Mouse (Mus musculus): ENCODE results near the gene Errfi1. TPM values are rescaled to one million over a fixed set of nuclear protein-coding genes. Genes with fewer than 3 reads are reported as not detected.

Gene Errfi1
- polyA plus RNA-seq, 2 experiments, result 20.2 to 27.2 TPM

DNA sequence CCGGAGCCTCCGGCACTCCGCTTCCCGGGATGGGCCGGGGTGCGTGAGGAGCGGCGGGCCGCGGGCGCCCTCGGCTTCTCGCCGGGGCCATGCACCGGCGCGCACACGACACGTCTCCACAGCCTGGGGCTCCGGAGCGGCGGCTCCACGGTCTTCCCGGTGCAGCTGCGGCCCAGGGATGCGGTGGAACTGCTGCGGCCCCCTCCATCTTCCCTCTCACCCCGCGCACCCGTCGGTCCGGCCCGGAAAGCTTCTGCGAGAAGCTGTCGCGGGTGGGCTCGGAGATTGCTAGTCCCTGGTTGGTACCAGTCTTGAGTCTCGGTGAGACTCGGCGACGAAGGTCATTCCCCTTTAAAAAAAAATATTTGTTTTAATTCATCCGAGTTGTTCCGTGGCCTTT, 1.6 kb downstream of the Errfi1 start:
- H3K27ac ChIP-seq (replicated peaks; ENCODE audit: low read depth, low read length), result peak overlapping the region; percentile 98
- H3K9ac ChIP-seq (ENCODE audit: low read depth, low read length, severe bottlenecking), result peak overlapping the region; percentile 94
- WGBS, result 2% methylated on average over 30 of the region's 43 CpGs
- no peak; the same call in 1 of the 2 replicates for ATAC-seq (ENCODE audit: low FRiP score, low read depth)
- H3K4me2 ChIP-seq (replicated peaks; ENCODE audit: low read depth, low read length, severe bottlenecking), result peak overlapping the region; percentile 61
- H3K4me3 ChIP-seq (replicated peaks; ENCODE audit: low read length), result peak overlapping the region; percentile 85
- no peak for TF ChIP-seq POLR2A (IDR thresholded peaks at IDR 0.05; ENCODE audit: borderline replicate concordance, extremely low read depth, insufficient read depth, insufficient read length)
- no peak for DNase-seq (ENCODE audit: low spot score)
- peaks cover 11% of the 10 kb centered on the region for H3K4me1 ChIP-seq (ENCODE audit: control insufficient read depth, insufficient read depth, low read length)
- no peaks in the 10 kb centered on the region for H3K36me3 ChIP-seq (ENCODE audit: control insufficient read depth, insufficient read depth, low read length)
- no peaks in the 10 kb centered on the region for H3K9me3 ChIP-seq (ENCODE audit: control insufficient read depth, low read length)
- no peaks in the 10 kb centered on the region for H3K27me3 ChIP-seq (ENCODE audit: control insufficient read depth, insufficient read depth, low read length)

DNA sequence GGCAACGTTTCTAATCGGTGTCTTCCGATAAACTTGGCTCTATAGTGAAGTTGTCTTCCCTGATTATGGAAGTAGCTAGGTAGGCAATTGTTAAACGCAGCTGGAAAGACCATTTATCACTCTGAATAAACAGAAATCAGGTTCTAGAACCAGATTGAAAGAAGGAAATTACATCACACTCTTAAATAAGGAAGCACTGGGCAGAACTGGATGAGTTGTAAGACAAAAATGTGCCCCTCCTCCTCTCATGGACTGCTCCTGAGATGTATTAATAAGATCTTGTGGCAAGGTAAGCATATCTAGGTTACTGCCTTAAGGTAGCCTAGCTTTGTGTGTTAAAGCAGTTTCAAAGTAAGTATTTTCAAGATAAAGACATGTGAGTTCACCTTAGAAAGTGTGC, 6.8 kb downstream of the Errfi1 start:
- 82% methylated on average over 4 of the region's 4 CpGs for WGBS
- ATAC-seq (ENCODE audit: low FRiP score, low read depth) (no peak), DNase-seq (ENCODE audit: low spot score) (no peak)
- Histone ChIP-seq H3K4me2 (replicated peaks; ENCODE audit: low read depth, low read length, severe bottlenecking) (no peak overlapping the region), H3K27me3 (ENCODE audit: control insufficient read depth, insufficient read depth, low read length) (no peaks in the 10 kb centered on the region), H3K27ac (replicated peaks; ENCODE audit: low read depth, low read length) (no peak overlapping the region), H3K4me3 (replicated peaks; ENCODE audit: low read length) (no peak overlapping the region), H3K9me3 (ENCODE audit: control insufficient read depth, low read length) (no peaks in the 10 kb centered on the region), H3K36me3 (ENCODE audit: control insufficient read depth, insufficient read depth, low read length) (peaks cover under 1% of the 10 kb centered on the region; the same call in 1 of the 2 replicates), H3K4me1 (ENCODE audit: control insufficient read depth, insufficient read depth, low read length) (peaks cover 11% of the 10 kb centered on the region), H3K9ac (ENCODE audit: low read depth, low read length, severe bottlenecking) (no peak overlapping the region)
- no peak for TF ChIP-seq POLR2A (IDR thresholded peaks at IDR 0.05; ENCODE audit: borderline replicate concordance, extremely low read depth, insufficient read depth, insufficient read length)

DNA sequence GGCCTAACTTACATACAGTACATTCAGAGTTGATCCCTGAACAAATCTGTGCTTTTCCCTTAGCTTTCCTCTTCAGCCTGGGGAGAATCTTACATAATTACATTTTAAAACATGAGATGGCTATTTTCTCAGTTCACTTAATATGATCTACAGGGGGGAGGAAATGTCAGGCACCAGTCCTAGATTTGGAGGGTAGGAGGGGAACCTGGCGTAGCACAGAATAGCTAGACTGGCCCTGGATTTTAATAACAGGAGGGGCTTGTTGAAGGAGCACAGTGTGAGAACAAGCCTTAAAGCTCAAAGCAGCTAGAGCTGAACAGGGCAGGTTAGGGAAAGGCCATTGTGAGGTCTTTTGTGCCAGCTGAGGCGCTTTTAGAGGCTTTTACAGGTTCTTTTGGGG, 7.4 kb downstream of the Errfi1 start:
- WGBS, result 78% methylated on average over 2 of the region's 2 CpGs
- no peak for DNase-seq (ENCODE audit: low spot score)
- ATAC-seq (ENCODE audit: low FRiP score, low read depth), result no peak
- H3K36me3 ChIP-seq (ENCODE audit: control insufficient read depth, insufficient read depth, low read length), result peaks cover 7% of the 10 kb centered on the region
- H3K9ac ChIP-seq (ENCODE audit: low read depth, low read length, severe bottlenecking), result no peak overlapping the region
- H3K4me1 ChIP-seq (ENCODE audit: control insufficient read depth, insufficient read depth, low read length), result peaks cover 11% of the 10 kb centered on the region
- no peak for TF ChIP-seq POLR2A (IDR thresholded peaks at IDR 0.05; ENCODE audit: borderline replicate concordance, extremely low read depth, insufficient read depth, insufficient read length)
- H3K27ac ChIP-seq (replicated peaks; ENCODE audit: low read depth, low read length), result no peak overlapping the region
- H3K4me2 ChIP-seq (replicated peaks; ENCODE audit: low read depth, low read length, severe bottlenecking), result no peak overlapping the region
- H3K27me3 ChIP-seq (ENCODE audit: control insufficient read depth, insufficient read depth, low read length), result no peaks in the 10 kb centered on the region
- no peaks in the 10 kb centered on the region for H3K9me3 ChIP-seq (ENCODE audit: control insufficient read depth, low read length)
- no peak overlapping the region for H3K4me3 ChIP-seq (replicated peaks; ENCODE audit: low read length)

DNA sequence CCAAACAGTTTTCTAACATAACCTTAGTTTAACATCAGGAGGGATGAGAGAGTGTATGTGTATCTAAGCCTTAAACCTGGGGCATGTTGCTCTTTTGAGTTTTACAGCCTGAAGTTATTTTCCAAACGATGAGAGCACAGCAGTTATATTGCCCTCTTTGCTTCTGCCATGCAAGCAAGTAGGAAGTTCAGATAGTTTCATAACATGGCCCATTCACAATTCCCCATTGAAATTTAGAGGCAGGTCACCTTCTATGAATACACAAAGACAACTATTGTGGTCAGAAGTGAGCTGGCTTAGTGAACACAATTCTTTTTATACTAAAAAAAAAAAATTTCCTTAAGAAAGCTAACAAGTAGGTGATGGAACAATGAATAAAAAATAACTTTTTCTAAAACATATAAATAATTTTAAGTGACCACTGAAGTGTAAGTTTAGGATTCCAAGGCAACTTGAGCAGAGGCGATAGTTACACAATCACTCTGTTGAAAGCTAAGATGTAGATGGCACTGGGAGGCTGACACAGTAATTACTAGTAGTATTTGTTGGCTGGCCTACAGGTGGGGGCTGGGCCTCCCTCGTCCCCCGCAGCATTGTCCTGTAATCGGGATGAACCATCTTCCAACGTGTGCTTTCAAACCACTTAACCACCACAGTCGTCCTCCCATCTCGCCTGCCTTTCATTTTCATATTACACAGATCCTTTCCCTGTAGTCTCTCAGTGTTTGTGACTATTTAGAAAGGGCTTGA, 9.1 kb downstream of the Errfi1 start:
- ATAC-seq (ENCODE audit: low FRiP score, low read depth), result no peak
- DNase-seq (ENCODE audit: low spot score), result no peak
- Histone ChIP-seq H3K4me2 (replicated peaks; ENCODE audit: low read depth, low read length, severe bottlenecking) (no peak overlapping the region), H3K27ac (replicated peaks; ENCODE audit: low read depth, low read length) (no peak overlapping the region), H3K9ac (ENCODE audit: low read depth, low read length, severe bottlenecking) (no peak overlapping the region), H3K9me3 (ENCODE audit: control insufficient read depth, low read length) (no peaks in the 10 kb centered on the region), H3K36me3 (ENCODE audit: control insufficient read depth, insufficient read depth, low read length) (peaks cover 22% of the 10 kb centered on the region), H3K4me1 (ENCODE audit: control insufficient read depth, insufficient read depth, low read length) (0 out of 2 replicates have a peak, but pooled peaks cover under 1% of the 10 kb centered on the region), H3K27me3 (ENCODE audit: control insufficient read depth, insufficient read depth, low read length) (no peaks in the 10 kb centered on the region), H3K4me3 (replicated peaks; ENCODE audit: low read length) (no peak overlapping the region)
- no peak for TF ChIP-seq POLR2A (IDR thresholded peaks at IDR 0.05; ENCODE audit: borderline replicate concordance, extremely low read depth, insufficient read depth, insufficient read length)
- 54% methylated on average over 8 of the region's 8 CpGs for WGBS

GRCm38 (mm10) chr4:150865371-150865770, 11.7 kb downstream of the Errfi1 start:
- H3K4me3 ChIP-seq (replicated peaks; ENCODE audit: low read length), result no peak overlapping the region
- H3K4me1 ChIP-seq (ENCODE audit: control insufficient read depth, insufficient read depth, low read length), result peaks cover 2% of the 10 kb centered on the region; the same call in 1 of the 2 replicates
- ATAC-seq (ENCODE audit: low FRiP score, low read depth) (no peak), DNase-seq (ENCODE audit: low spot score) (peak; percentile 75)
- H3K36me3 ChIP-seq (ENCODE audit: control insufficient read depth, insufficient read depth, low read length), result peaks cover 30% of the 10 kb centered on the region
- TF ChIP-seq POLR2A (IDR thresholded peaks at IDR 0.05; ENCODE audit: borderline replicate concordance, extremely low read depth, insufficient read depth, insufficient read length), result no peak
- H3K27ac ChIP-seq (replicated peaks; ENCODE audit: low read depth, low read length), result no peak overlapping the region
- no peaks in the 10 kb centered on the region for H3K9me3 ChIP-seq (ENCODE audit: control insufficient read depth, low read length)
- no peak overlapping the region for H3K9ac ChIP-seq (ENCODE audit: low read depth, low read length, severe bottlenecking)
- H3K4me2 ChIP-seq (replicated peaks; ENCODE audit: low read depth, low read length, severe bottlenecking), result no peak overlapping the region
- no peaks in the 10 kb centered on the region for H3K27me3 ChIP-seq (ENCODE audit: control insufficient read depth, insufficient read depth, low read length)

Measured in limb, embryonic 14.5 days (tissue).